Mouse (Mus musculus) mouse embryonic stem cell (cell line): Measurements from ENCODE around the gene Gng8.

Source experiments
- in situ Hi-C, 2 experiments: fragments of 300-500 bp; cut with MboI; formaldehyde crosslinking; loops; 1 replicate in 1 of 2; 3 replicates in 1 of 2; pipeline ENCODE4 v1.14.3; 2019 to 2020; ENCODE audit warnings: low sequenced_read_pairs in 2 of 2, low pct_unique_long_range_greater_than_20kb in 1 of 2, mixed read lengths in 1 of 2; ENCODE audit not compliant: unreplicated experiment in 1 of 2

Gng8 gene

DNA sequence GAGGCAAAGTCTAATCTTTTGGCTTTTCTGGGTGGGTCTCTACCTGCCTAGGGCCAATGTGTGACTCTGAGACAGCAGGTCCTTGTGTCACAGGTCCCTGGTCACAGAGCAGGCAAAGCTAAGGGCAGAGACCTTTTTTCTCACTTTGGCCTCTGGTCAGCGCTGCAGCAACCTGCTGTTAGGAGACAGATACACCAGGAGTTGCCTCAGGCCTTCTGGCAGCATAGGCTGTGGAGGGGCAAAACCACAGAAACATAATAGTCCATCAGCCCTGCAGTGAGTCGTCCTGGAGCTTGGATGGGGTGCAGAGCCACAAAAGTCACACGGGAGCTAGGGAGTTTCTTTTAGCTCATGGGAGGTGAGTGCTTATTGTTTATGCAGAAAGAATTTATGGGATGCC is 27.1 kb downstream of the Gng8 start:
- in situ Hi-C loops, result no loop called here

DNA sequence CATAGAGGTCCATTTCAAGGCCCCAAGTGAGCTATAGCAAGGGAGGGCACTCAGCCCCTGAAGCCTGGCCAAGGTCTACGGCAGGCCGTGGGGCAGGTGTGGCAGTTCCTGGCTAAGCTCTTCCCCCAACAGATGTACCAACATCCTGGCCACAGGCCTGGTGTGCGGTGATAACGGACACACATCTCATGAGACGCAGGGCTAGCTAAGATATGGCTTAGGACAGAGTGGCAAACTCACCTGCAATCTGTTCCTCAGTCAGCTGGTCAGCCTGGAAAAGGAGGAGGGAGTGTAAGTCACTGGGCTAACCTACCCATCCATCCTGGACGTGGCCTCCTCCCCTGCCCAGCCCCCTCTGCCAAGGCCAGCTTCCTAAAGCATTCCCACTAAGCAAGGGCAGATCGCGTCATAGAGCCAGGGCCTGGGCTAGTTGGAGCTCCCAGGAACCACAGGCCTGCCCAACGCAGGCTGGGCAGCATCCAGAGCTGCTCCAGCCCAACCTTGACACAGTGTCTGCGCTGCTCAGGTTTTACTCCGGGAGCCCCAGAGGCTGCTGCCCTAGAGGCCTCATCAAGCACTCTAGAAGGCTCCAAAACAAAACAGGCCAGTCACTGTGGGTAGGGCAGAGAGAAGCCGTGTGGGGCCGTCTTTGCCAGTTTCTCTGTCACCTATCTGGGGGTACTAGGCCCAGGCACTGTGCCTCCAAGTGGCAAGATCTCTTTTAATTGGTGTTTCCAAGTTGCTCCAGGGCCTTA is 28.0 kb downstream of the Gng8 start:
- in situ Hi-C loops, result loop anchor here in 1 of 2 experiments (5.0 kb wide), 1 partner anchor 37 kb away; no protein-coding TSS in a partner anchor

DNA sequence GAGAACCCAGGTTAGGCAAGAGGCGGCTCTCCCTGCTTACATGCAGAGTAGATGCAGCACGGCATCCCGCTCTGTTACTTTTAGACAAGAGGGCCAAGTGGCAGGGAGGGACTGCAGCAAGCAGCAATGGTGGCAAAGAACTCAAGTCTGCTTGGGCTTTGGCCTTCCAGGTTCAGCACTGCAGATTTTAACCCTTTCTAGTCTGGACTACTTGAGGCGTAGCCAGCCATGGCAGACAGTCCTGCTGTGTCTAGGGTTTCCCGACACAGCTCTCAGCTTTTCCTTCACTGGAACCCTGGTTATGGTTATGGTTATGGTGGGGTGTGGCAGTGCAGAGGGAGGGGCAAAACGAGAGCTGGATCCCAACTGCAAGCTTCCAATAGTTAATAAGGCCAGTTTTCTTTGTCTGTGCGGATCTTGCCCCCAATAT is 28.6 kb downstream of the Gng8 start:
- in situ Hi-C loops, result loop anchor here in 1 of 2 experiments (5.0 kb wide), 1 partner anchor 38 kb away; no protein-coding TSS in a partner anchor

DNA sequence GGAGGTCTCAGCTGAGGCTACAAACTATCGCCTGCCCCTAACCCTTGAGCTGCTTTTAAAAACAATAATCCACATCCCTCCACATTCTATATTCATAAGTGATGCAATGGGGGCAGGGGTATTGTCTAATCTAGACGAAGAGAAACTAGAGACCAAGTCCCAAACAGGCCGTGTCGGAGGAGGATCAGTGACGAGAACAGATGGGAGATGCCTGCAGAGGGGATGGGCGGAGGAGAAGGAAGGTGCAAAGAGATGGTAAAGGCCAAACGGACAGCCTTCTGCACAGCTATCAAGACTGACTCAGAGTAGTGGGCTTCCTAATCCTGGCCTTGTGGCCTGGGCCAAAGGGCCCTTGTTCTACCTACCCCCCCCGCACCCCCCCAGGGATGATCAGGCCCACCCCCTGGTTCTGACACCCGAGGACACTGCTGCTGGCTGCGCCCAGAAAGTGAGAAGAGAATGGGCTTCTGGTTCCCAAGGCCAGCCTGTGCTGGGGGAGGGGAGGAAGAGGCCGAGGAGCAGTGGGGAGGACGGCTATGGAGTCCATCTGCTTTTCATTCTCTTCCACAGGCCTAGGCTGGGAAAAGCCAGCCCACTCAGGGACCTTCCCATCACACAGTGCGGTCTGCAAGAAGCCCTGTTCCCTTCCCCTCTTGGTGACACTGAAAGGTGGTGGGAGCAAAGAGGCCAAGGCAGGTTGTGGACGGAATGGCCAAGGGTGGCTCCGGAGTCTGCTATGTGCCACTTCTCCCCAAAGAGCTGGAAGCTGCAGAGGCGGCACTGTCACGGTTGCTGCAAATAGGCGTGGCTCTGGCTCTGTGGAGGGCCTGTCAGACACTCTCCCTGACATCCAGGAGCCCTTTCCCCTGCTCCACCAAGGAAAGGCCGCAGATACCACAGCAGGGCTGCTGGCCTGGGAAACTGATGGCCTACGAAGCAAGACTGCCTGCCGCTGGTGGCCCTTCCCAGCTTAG is 29.5 kb downstream of the Gng8 start:
- in situ Hi-C loops, result loop anchor here in 1 of 2 experiments (5.0 kb wide), 1 partner anchor 39 kb away; no protein-coding TSS in a partner anchor

DNA sequence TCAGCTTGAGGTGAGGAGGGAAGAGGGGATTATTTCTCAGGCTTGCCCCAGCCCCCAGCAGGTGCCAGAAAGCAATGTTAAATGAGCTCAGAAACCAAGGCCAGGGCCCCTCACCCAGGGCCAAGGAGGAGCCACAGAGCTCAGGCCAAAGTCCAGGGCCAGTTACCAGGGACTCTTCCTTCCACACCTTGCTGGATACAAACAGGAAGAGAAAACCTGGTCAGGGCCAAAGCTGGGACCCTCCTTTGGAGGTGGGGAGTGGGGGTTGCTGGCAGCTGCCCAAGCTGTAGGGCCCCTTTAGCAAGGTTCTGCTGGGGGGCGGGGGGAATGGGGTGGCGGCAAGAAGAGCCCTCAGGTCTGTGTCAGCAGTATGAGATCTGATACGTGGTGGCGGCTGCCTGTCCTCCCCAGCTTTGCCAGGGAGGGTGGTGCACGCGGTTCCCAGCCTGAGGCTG is 30.3 kb downstream of the Gng8 start:
- in situ Hi-C loops, result loop anchor here in 1 of 2 experiments (5.0 kb wide), 1 partner anchor 40 kb away; no protein-coding TSS in a partner anchor

DNA sequence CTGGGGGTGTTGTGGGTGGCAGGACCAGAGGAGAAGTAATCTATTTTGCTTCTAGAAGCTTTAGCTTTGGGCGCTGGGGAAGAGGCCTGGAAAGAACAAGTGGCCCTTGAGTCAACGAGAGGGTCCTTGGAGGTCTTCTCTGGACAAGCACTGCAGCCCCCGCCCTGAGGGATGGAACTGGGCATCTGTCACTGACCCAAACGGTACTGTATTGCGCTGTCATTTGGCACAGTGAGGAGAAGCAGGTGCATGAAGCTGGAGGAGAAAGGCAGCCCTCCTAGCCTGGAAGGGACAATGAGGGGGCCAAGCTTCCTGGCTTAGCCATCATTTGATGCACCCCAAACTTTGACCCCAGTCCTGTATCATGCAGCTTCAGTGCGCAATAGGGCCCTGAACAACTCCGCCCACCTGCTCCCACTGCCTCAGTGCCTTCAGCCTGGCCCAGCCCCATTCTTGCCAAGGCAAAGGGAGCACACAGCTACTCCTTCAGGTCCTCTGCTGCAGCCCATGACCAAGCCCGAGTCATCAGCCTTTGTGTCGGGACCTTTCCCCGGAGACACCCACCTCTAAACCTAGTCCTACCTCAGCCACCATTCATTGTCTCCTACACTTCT is 30.9 kb downstream of the Gng8 start:
- in situ Hi-C loops, result loop anchor here in 1 of 2 experiments (5.0 kb wide), 1 partner anchor 40 kb away; no protein-coding TSS in a partner anchor

DNA sequence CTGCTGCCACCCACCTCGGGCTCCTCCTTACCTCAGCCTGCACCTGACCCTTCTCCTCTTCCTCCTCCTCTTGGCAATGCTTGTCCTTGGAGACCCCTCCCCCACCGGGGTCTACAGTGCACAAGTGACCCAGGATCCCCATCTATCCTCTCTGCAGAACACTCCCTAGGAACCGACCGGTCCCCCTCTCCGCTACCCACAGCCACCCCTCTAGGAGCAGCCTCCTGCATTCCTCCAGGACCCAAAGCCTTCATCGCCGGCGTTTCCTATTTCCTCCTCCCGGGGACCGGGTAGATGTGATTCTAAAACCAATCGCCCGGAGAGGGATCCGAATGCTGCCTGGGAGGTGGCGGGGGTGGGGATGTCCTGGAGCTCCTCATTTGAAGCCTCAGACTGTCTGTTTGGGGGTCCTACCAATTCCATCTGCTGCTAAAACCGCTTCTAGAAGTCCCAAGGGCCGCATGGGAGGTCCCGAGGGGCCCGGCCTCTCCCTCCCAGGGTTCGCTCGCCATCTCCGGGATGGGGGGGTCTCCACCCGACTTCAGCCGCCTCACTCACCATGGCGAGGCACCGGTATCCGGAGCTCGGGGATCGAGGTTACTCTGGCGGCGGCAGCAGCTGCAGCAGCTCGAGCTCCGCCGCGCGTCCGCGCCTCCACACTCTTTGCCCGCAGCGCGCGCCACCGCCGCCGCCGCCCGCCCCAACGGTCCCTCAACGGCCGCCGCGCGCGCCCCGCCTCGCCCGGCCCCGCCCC is 31.9 kb downstream of the Gng8 start:
- in situ Hi-C loops, result loop anchor here in 1 of 2 experiments (5.0 kb wide), 1 partner anchor 41 kb away; no protein-coding TSS in a partner anchor

DNA sequence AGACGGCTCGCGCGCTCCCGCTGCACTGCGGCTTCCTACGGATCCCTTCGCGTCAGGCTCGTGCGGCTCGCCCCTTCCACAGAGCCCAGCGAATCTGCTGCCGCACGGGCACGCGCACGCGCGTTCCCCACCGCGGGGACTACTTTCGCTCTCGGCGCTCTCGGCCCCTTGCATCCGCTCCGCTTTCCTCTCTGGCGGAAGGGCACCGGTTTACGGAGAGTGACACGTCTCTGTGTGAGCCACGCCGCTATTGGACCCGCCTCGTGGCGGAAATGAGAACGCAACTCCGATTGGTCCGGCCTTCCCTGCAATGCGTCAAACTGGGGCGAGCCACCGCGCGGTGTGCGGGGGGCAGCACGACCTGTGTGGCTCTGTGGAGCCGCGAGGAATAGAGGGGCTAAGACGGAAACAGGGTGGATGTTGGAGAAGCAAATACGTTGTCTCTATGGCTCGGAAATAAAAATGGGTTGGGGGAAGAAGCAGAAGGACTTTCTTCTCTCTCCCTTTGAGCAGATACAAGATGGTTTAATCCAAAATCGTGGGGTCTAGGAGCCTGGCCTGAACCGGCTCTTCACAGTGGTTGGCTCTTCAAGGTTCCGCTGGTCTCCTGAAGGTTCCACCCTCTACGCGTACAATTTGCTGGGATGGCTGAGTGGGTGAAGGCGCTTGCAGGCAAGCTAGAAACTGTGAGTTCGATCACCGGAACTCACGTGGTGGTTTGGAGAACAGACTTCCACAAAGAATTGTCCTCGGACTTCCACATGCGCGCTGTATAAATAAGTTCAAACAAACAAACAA is 32.6 kb downstream of the Gng8 start, which contains the start of gene Calm3:
Calm3 (minus strand) TSS at position 78 of the 798 bp plus-strand sequence.
- in situ Hi-C loops, result loop anchor here in 1 of 2 experiments (5.0 kb wide), 1 partner anchor 42 kb away; no protein-coding TSS in a partner anchor

DNA sequence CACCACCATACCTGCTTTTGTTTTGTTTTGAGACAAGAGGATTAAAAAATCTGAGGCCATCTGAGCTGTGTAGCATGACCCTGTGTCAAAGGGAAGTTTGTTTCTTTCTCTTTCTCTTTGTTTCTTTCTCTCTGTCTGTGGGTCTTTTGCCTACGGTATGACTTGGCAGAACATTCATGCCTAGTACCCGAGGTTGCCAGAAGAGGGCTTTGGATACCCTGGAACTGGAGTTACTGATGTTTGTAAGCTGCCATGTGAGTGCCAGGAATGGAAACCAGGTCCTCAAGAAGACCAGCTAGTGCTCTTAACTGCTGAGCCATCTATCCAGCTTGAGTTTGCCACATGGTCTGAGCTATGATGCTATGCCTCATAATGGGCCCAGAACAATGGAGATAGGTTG is 36.8 kb downstream of the Gng8 start:
- in situ Hi-C loops, result no loop called here

DNA sequence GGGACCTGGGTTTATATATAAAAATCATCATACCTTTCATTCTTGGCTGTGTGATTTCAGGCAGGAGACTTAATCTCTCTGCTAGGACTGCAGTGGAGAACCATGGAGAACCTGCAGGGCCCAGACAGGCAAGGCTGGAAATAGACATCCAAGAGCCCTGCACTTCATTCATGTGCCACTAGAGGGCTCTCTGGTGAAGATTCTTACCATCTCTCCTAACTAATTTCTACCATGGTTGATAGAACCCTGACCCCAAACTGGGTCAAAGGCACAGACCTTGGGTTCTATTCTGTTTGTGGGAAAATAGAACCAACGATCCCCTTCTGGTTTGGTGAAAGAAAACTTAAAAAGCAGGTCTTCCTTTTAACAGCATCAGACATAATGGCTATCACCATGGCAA is 39.3 kb downstream of the Gng8 start:
- in situ Hi-C loops, result loop anchor here (10.0 kb wide), 2 partner anchors 124 to 134 kb away; partner anchors contain the start of gene Hif3a (in 1 of the 2)

DNA sequence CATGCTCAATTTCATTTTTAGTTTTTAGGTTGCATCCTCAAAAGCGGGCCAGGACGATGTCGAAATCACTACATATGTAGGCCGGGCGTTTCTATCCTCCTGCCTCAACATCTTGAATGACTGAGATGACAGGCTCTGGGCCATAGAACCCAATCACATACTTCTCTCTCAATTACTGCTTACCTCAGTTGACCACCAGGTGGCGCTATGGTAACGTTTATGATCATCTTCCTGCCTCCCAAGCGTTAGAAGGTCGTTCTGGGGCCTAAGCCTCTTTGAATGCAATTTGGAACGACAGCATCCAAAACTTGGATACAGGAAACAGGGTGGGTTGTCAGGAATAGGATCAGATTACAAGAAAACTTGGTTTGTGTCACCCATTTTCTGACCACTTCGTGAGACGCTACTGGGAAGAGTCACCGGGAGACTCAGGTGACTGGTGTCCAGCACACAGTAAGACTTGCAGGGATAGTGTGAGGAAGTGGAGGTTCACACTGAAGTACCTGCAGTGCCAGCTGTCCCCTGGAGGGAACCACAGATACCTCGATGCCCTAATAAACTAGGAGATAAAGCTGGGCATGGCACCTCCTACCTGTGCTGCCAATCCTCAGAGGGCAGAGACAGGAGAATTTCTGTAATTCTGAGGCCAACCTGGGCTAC is 40.5 kb downstream of the Gng8 start:
- in situ Hi-C loops, result loop anchor here (10.0 kb wide), 2 partner anchors 123 to 133 kb away; partner anchors contain the start of gene Hif3a (in 1 of the 2)

DNA sequence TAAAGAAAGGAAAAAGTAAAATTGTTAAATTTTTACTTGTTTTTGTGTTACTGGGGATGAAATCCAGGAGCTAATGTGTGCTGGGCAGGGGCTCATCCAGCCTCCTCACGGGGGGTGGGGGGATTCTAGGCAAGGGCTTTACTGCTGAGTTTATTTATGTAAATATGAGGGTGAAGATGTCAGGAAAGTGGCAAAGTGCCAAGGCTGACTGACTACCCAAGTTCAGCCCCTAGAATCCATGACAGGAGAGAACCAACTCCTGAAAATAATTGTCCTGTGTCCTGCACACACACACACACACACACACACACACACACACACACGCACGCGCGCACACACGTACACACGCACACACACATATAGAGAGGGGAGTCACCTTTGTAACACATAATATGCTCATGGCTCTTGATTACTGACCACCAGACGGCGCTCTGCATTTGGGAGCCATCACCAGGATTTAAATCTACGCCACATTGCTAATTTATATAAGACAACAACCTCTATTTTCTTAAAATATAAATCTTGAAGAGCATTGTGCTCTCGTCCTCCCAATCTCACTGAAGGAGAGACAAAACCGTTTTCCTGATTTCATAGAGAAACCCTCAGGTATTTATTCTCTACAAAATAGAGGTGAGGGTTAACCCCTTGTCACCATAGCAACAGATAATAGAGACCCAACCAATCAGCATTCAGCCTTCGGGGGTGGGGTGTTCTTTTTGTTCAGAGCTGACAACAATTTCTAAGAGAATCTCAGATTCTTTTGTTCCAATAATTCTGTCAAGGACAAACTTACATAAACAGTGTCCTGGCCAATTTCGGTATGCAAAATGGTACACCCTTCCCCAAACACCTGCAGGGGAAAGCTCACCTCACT is 41.4 kb downstream of the Gng8 start:
- in situ Hi-C loops, result loop anchor here (10.0 kb wide), 2 partner anchors 122 to 132 kb away; partner anchors contain the start of gene Hif3a (in 1 of the 2)

DNA sequence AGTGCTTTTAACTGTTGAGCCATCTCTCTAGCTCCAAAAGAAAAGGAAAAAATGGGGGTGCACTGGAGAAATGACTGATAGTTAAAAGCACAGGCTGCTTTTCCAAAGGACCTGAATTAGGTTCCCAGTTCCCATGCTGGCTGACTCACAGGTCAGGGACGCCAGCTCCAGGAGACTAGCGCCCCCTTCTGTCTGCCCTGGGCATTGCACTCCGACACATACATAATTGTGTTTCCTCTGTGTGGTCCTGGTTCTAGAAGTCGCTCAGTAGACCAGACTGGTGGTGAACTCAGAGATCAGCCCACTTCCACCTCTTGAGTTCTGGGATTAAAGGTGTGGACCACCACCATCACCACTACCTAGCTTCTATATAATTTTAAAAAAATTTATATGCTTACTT is 45.7 kb downstream of the Gng8 start:
- in situ Hi-C loops, result loop anchor here (10.0 kb wide), 2 partner anchors 117 to 127 kb away; partner anchors contain the start of gene Hif3a (in 1 of the 2)

DNA sequence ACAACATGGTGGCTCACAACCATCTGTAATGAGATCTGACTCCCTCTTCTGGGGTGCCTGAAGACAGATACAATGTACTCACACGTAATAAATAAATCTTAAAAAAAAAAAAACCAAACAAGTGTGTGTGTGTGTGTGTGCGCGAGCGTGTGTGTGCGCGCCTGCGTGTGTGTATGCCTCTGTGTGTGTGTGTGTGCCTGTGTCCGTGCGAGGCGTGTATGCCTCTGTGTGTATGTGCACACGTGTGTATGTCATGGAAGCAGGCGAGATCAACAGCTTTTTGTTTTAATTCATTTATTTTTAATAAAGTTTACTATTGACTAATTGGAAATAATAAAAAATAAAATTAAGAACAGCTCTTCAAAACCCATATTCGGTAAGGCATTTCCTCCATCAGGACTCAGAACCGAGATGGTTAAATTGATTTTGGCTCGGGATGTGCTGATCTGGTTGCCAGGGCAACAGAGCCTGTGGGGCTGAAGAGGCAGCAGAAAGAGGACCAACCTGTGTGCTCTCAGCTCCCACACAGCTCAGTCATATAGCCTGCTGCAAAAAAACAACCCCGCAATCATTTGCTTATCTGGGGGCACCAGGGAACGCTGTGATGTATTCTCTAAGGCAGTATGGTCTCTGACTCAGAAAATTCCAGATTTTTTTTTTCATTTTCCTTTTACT is 46.7 kb downstream of the Gng8 start:
- in situ Hi-C loops, result loop anchor here (10.0 kb wide), 2 partner anchors 117 to 127 kb away; partner anchors contain the start of gene Hif3a (in 1 of the 2)

DNA sequence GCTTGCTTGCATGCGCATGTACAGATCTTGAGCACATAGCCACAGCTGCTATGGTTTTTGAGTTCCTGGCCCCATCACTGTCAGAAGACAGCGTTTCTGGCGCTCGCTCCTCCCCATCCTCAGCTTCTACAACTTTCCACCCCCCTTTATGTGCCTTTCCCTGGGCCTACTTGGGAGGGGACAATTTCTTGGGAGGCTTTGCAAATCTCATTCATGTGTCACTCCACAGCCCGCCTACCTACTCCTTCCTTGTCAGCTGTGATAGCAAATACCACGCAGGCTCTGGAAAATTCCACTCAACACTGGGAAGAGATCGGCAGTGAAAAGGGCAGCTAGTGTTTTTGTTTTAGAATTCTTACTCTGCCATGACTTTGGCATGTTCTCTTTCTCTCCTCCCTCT is 48.7 kb downstream of the Gng8 start:
- in situ Hi-C loops, result no loop called here
